Mouse (Mus musculus) heart, embryonic 10.5 days (tissue): Measurements from ENCODE around the gene Hprt. TPM values are rescaled to one million over a fixed set of nuclear protein-coding genes. Genes with fewer than 3 reads are reported as not detected.
"Not testable (repeated sequence)": the region's sequence is repeated elsewhere in the genome, so short reads cannot be mapped to it uniquely, and the experiment has no call there.

Source experiments
- DNase-seq: peaks from one replicate; pipeline ENCODE4 v3.0.0-alpha.2; 2017; ENCODE audit warnings: low spot score
- H3K27ac ChIP-seq: fragments of 300-500 bp; sonication (generic); 2 replicates; pipeline ENCODE4 v1.5.1; 2016; ENCODE audit warnings: mild to moderate bottlenecking
- H3K27me3 ChIP-seq: fragments of 300-500 bp; sonication (generic); 2 replicates; pipeline ENCODE4 v1.6.1; 2016; ENCODE audit warnings: mild to moderate bottlenecking; ENCODE audit not compliant: poor library complexity, insufficient read depth, severe bottlenecking
- H3K36me3 ChIP-seq: fragments of 300-500 bp; sonication (generic); 2 replicates; pipeline ENCODE4 v1.6.1; 2016; ENCODE audit warnings: mild to moderate bottlenecking, moderate library complexity
- H3K4me1 ChIP-seq: fragments of 300-500 bp; sonication (generic); 2 replicates; pipeline ENCODE4 v1.6.1; 2016; ENCODE audit warnings: mild to moderate bottlenecking
- H3K4me3 ChIP-seq: fragments of 300-500 bp; sonication (generic); 2 replicates; pipeline ENCODE4 v1.5.1; 2016; ENCODE audit warnings: mild to moderate bottlenecking, moderate library complexity
- H3K9me3 ChIP-seq: fragments of 300-500 bp; sonication (generic); 2 replicates; pipeline ENCODE4 v1.6.1; 2016; ENCODE audit warnings: mild to moderate bottlenecking, moderate library complexity
- WGBS: fragments of 180-500 bp; shearing (Covaris S2); methylation state at CpG from one replicate; pipeline ENCODE4 v1.1.7; 2016; 5-methylcytosine and 5-hydroxymethylcytosine counted together
- polyA plus RNA-seq: library from polyadenylated mRNA; unstranded; fragments of >200 nt; fragmentation: Nextera tagmentation; extraction: Ambion mirVana; gene quantifications from 2 replicates; pipeline ENCODE4 v1.2.1, GENCODE M21; 2016

Hprt gene
- 172 and 199 TPM in 2 replicates for polyA plus RNA-seq

DNA sequence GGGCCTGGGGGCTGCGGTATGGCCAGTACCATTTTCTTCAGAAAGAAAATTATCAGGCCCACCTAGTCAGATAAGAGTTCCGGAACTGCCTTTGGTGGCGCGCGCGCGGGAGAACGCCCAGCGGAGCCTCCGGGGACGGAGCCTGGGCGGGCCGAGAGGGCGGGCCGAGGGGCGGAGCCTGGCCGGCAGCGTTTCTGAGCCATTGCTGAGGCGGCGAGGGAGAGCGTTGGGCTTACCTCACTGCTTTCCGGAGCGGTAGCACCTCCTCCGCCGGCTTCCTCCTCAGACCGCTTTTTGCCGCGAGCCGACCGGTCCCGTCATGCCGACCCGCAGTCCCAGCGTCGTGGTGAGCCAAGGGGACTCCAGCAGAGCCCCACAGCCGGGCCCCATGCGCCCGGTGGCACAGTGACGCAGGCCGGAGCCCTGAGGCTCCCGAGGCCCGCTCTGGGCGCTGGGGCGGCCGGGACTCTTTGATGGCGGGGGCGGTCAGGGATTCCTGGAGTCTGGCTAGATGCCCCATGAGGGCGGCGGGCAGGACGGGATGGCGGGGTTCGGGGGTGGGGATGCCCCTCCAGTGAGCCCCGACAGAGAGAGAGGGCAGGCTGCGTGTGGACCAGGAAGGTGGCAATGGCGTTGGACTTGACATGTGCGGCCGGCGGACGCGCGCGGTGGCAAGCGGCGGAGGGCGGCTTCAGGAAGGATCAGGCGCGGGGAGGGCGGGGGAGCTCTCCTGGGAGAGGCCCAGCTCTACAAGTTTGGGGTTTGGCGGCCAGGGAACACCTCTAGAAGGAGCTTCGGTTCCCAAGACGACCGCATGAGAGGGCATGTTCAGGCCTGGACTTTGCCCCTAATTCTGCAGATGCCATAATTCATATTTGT, at the start of gene Hprt:
Hprt (plus strand) TSS at position 233 of the 879 bp plus-strand sequence.
- Histone ChIP-seq H3K9me3 (no peaks in the 10 kb centered on the region), H3K27ac (peak within 1 kb of the TSS; percentile 95), H3K27me3 (no peaks in the 10 kb centered on the region), H3K4me3 (peak within 1 kb of the TSS; percentile 71), H3K4me1 (no peaks in the 10 kb centered on the region), H3K36me3 (no peaks in the 10 kb centered on the region)
- WGBS: 11% methylated on average over 71 of the region's 72 CpGs
- peak; percentile 93 for DNase-seq

GRCm38 (mm10) chrX:52945509-52945908, 42.4 kb upstream of the Hprt start:
- Histone ChIP-seq H3K27ac (no peak overlapping the region), H3K9me3 (no peaks in the 10 kb centered on the region), H3K4me1 (no peaks in the 10 kb centered on the region), H3K36me3 (peaks cover 32% of the 10 kb centered on the region), H3K27me3 (no peaks in the 10 kb centered on the region), H3K4me3 (no peak overlapping the region)
- no peak for DNase-seq
- WGBS: 90% methylated on average over 5 of the region's 5 CpGs

- Histone ChIP-seq H3K4me1 (no peaks in the 10 kb centered on the region), H3K4me3 (no peak overlapping the region), H3K27me3 (no peaks in the 10 kb centered on the region), H3K9me3 (no peaks in the 10 kb centered on the region), H3K36me3 (peaks cover 19% of the 10 kb centered on the region), H3K27ac (no peak overlapping the region)
- no peak for DNase-seq
- WGBS: 59% methylated on average over 2 of the region's 2 CpGs
Observed at GRCm38 (mm10) chrX:52949713-52950112, 38.2 kb upstream of the Hprt start.

DNA sequence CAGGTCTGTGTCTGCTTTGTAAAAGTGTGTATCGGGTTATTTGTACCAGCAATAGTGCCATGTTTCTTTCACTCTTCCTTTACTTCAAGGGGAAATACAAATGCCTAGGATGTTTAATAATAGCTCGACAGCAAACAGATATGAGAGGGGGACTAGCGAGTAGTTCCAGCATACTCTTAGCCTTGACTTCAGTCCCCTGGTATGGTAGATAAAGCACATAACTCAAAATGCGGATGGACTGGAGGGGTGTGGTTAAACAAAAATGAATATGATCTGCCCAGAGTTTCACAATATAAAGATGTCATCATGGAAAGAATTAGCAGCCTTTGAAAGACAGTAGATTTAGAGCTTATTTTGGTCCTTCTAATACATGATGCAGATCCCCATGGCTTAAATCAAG, 31.0 kb upstream of the Hprt start:
- 66% methylated on average over 4 of the region's 4 CpGs for WGBS
- H3K4me1 ChIP-seq: 0 out of 2 replicates have a peak, but pooled peaks cover 3% of the 10 kb centered on the region
- no peak overlapping the region for H3K4me3 ChIP-seq
- H3K9me3 ChIP-seq: no peaks in the 10 kb centered on the region
- H3K27me3 ChIP-seq: no peaks in the 10 kb centered on the region
- no peak for DNase-seq
- no peak overlapping the region for H3K27ac ChIP-seq
- peaks cover 4% of the 10 kb centered on the region; the same call in 1 of the 2 replicates for H3K36me3 ChIP-seq

DNA sequence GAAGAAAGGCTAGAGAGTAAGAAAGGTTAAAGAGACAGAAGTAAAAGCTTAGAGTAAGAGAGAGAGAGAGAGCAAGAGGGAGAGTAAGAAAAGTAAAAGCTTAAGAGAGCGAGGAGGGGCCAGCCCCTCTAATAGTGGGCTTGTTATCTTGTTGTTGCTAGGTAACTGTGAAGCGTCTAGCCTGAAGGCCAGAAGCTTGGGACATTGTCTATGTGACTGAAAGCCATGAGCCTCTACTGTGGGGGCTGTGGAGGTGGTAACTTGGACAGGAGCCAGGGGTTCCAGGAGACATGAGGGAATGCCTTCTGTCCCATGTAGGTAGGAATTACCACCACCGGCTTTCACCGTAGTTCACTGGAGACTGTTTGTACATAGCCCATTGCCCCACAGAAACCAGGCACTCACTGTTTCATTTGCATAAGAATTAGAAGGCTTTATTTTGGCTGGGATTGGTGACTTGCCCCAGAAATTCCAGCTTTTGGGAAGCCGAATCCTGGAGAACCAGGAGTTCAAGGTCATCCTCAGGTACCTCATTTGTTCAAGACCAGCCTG, 26.3 kb upstream of the Hprt start:
- Histone ChIP-seq H3K4me1 (0 out of 2 replicates have a peak, but pooled peaks cover 3% of the 10 kb centered on the region), H3K4me3 (no peak overlapping the region), H3K27me3 (no peaks in the 10 kb centered on the region), H3K36me3 (no peaks in the 10 kb centered on the region), H3K27ac (peak overlapping the region; percentile 42; the same call in 1 of the 2 replicates), H3K9me3 (no peaks in the 10 kb centered on the region)
- DNase-seq: peak; percentile 79
- 58% methylated on average over 5 of the region's 5 CpGs for WGBS

- no peaks in the 10 kb centered on the region for H3K9me3 ChIP-seq
- no peak for DNase-seq
- no peaks in the 10 kb centered on the region for H3K36me3 ChIP-seq
- H3K4me3 ChIP-seq: no peak overlapping the region
- 0 out of 2 replicates have a peak, but pooled peaks cover 3% of the 10 kb centered on the region for H3K4me1 ChIP-seq
- 74% methylated on average over 2 of the region's 2 CpGs for WGBS
- no peaks in the 10 kb centered on the region for H3K27me3 ChIP-seq
- H3K27ac ChIP-seq: no peak overlapping the region
Observed at GRCm38 (mm10) chrX:52965149-52965548, 22.8 kb upstream of the Hprt start.

DNA sequence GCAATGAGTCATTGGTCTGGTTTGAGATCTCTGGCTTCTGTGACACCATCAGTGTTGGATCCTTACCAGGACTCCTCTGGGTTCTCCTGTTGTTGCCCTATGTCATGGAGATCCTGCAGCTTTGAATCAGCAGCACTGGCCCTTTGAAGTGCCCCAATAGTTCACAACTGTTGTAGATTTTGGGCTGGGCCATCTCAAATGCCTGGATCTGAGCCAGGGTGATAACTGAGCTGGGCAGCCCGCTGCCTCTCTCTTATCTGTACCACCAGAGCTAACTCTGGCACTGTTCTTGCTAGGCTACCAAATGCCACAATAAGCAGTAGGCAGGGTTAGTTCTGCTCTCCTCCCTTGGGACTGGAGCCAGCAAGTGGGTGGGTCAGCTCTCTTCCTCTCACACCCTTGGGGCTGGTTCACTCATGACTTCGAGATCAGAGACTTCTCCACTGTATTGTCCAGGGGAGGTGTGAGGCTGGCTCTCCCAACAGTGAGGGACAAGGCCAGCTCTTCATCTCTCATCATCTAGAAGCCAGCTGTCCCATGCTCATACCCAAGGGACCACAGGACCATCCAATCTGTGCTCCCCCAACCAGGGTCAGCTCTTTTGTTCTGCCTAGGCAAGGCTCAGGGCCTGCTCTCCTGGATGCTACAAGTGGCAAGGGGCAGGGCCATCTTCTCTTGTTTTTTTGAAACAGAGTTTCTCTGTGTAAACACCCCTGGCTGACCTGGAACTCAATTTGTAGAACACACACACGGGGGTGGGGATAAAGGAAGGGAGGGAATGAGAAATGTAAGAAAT, 16.5 kb upstream of the Hprt start:
- Histone ChIP-seq H3K36me3 (no peaks in the 10 kb centered on the region), H3K9me3 (no peaks in the 10 kb centered on the region), H3K27me3 (no peaks in the 10 kb centered on the region), H3K4me3 (no peak overlapping the region), H3K27ac (0 out of 2 replicates have a peak overlapping the region, but pooled peaks have one; percentile 6), H3K4me1 (peaks cover 5% of the 10 kb centered on the region; the same call in 1 of the 2 replicates)
- peak; percentile 74 for DNase-seq
- WGBS: 38% methylated on average over 3 of the region's 3 CpGs

DNA sequence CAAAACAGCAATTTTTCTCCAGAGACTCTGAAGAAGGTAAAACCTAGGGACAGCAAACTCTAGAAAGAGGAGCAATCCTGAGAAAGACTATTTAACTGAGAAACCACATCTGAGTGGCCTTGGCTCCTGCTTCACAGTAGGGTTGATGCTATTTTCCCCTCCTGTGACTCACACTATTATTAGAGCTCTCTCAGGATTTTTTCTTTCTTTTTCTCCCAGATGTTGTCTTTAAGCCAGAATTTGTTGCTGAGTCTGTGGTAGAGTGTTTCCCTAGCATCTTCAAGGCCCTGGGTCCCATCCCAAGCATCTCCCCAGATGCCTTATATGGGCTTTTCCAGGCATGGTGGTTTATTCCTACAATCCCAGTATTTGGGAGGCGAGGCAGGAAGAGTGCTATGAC, 15.8 kb upstream of the Hprt start:
- WGBS: 70% methylated on average over 1 of the region's 1 CpGs
- H3K9me3 ChIP-seq: no peaks in the 10 kb centered on the region

DNA sequence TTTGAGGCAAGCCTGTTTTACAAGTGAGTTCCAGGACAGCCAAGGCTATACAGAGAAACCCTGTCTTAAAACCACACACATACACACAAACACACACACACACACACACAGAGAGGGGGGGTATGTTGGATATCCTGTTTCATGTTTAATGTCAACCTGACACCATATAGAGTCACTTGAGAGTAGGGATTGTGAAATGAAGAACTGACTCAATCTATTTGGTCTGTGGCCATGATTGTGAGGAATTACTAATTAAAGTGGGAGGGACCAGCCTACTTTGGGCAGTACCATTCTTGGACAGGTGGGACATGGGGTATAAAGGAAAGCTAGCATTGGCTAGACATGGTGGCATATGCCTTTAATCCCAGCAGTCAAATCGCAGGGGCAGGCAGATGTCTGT, 15.3 kb upstream of the Hprt start:
- DNase-seq: no peak
- 91% methylated on average over 1 of the region's 1 CpGs for WGBS

More for the DNA sequence above, 15.8 kb upstream of the Hprt start:
- Histone ChIP-seq H3K27me3 (no peaks in the 10 kb centered on the region), H3K4me3 (no peak overlapping the region), H3K4me1 (peaks cover 5% of the 10 kb centered on the region; the same call in 1 of the 2 replicates), H3K36me3 (no peaks in the 10 kb centered on the region), H3K27ac (no peak overlapping the region)
- no peak for DNase-seq

GRCm38 (mm10) chrX:52978576-52978975, 9.4 kb upstream of the Hprt start:
- WGBS: 50% methylated on average over 1 of the region's 1 CpGs
- no peak overlapping the region for H3K27ac ChIP-seq
- no peaks in the 10 kb centered on the region for H3K9me3 ChIP-seq
- H3K27me3 ChIP-seq: no peaks in the 10 kb centered on the region
- H3K36me3 ChIP-seq: no peaks in the 10 kb centered on the region
- H3K4me3 ChIP-seq: no peak overlapping the region
- no peaks in the 10 kb centered on the region for H3K4me1 ChIP-seq
- DNase-seq: no peak

More for the DNA sequence above, 15.3 kb upstream of the Hprt start:
- Histone ChIP-seq H3K27me3 (no peaks in the 10 kb centered on the region), H3K36me3 (no peaks in the 10 kb centered on the region), H3K9me3 (no peaks in the 10 kb centered on the region), H3K27ac (no peak overlapping the region), H3K4me1 (peaks cover 5% of the 10 kb centered on the region; the same call in 1 of the 2 replicates), H3K4me3 (no peak overlapping the region)

DNA sequence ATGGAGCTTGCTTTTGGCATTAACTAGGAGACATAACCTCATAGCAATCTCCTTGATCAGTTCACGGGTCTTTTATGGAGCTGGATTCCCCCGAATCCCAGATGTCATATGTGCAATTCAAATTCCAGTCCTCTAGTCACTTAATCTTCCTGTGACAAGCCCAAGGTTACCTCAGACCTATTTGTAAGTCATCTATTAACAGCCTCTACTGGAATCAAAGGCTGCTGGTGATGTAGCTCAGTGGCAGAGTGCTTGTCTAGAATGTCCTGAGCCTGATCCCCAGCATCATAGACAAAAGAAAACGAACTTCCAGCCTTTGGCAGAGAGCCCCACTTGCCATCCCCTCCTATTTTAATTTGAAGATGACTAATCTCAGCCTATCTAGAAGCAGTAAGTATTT, 6.6 kb upstream of the Hprt start:
- H3K27ac ChIP-seq: no peak overlapping the region
- DNase-seq: no peak
- H3K9me3 ChIP-seq: no peaks in the 10 kb centered on the region
- no peaks in the 10 kb centered on the region for H3K4me1 ChIP-seq
- no peaks in the 10 kb centered on the region for H3K36me3 ChIP-seq
- 78% methylated on average over 3 of the region's 3 CpGs for WGBS
- H3K4me3 ChIP-seq: no peak overlapping the region
- no peaks in the 10 kb centered on the region for H3K27me3 ChIP-seq

GRCm38 (mm10) chrX:52994726-52995125, 6.8 kb downstream of the Hprt start:
- not testable (repeated sequence) for H3K4me1 ChIP-seq, DNase-seq, H3K27ac ChIP-seq, H3K36me3 ChIP-seq, H3K9me3 ChIP-seq, H3K27me3 ChIP-seq, H3K4me3 ChIP-seq
- 83% methylated on average over 5 of the region's 5 CpGs for WGBS
